Mouse (Mus musculus): Measurements from ENCODE around the gene Spef1.

DNA sequence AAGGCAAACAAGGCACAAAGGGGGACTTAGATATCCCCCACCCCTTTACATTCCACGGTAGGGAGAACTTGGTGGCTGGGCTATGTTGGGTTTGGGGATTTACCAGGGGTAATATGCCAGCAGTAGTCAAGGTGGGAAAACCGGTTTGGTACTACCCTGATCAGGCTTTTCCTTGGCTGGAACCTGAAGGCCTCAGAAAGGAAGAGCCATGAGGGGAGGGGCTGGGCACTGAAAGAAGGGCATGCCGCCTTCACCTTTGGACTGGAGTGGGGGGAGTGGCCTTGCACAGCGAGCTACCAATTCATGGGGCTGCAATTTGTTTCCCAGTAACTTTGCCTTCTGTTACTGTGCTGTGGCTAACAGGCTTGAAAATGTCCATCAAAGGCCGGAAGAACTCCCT lies 10.6 kb downstream of the Spef1 start:
- TF ChIP-seq FLI1 (IDR thresholded peaks at IDR 0.05; ENCODE audit: low read length) (no peak), GATA1 (IDR thresholded peaks at IDR 0.05; ENCODE audit: borderline replicate concordance, low read length) (no peak)
